Mouse (Mus musculus) CD4-positive helper T cell, adult 2 months (primary cell): ENCODE measurements around the gene Ncapd2.

ENCODE experiments used
- DNase-seq: peaks from one replicate; pipeline ENCODE4 v3.0.0-alpha.2; 2012; ENCODE audit warnings: low read depth, missing footprints, low spot score

Gene Ncapd2

GRCm38 (mm10) chr6:125148926-125149568, 42.5 kb downstream of the Ncapd2 start:
- DNase-seq, result no peak

- DNase-seq, result no peak
Measured at GRCm38 (mm10) chr6:125148251-125148925, 43.1 kb downstream of the Ncapd2 start.

- no peak for DNase-seq
Measured at GRCm38 (mm10) chr6:125147329-125147728, 44.2 kb downstream of the Ncapd2 start.

- DNase-seq, result no peak
Measured at GRCm38 (mm10) chr6:125146797-125147196, 44.7 kb downstream of the Ncapd2 start.

GRCm38 (mm10) chr6:125146148-125146547, 45.4 kb downstream of the Ncapd2 start:
- DNase-seq, result no peak

GRCm38 (mm10) chr6:125145479-125145951, 46.0 kb downstream of the Ncapd2 start:
- no peak for DNase-seq

- DNase-seq, result peak; percentile 90
Measured at GRCm38 (mm10) chr6:125145001-125145400, 46.5 kb downstream of the Ncapd2 start, which contains the start of gene Iffo1. Gene Iffo1, plus strand, starts transcription at chr6:125145241.

GRCm38 (mm10) chr6:125143904-125144303, 47.6 kb downstream of the Ncapd2 start:
- no peak for DNase-seq

GRCm38 (mm10) chr6:125143128-125143527, 48.4 kb downstream of the Ncapd2 start:
- no peak for DNase-seq

- DNase-seq, result no peak
Measured at GRCm38 (mm10) chr6:125142436-125142835, 49.1 kb downstream of the Ncapd2 start.

GRCm38 (mm10) chr6:125139747-125140146, 51.8 kb downstream of the Ncapd2 start:
- no peak for DNase-seq

- DNase-seq, result peak; percentile 52
Measured at GRCm38 (mm10) chr6:125137002-125137671, 54.4 kb downstream of the Ncapd2 start.

- DNase-seq, result no peak
Measured at GRCm38 (mm10) chr6:125132470-125132869, 59.0 kb downstream of the Ncapd2 start.

- peak; percentile 95 for DNase-seq
Measured at GRCm38 (mm10) chr6:125131302-125132156, 60.0 kb downstream of the Ncapd2 start, which contains the start of gene Nop2. Gene Nop2, plus strand, starts transcription at chr6:125131909.

GRCm38 (mm10) chr6:125129710-125130402, 61.6 kb downstream of the Ncapd2 start:
- peak; percentile 31 for DNase-seq

GRCm38 (mm10) chr6:125128724-125129123, 62.8 kb downstream of the Ncapd2 start:
- no peak for DNase-seq

- no peak for DNase-seq
Measured at GRCm38 (mm10) chr6:125119387-125119786, 72.1 kb downstream of the Ncapd2 start.
